Mouse (Mus musculus): ENCODE measurements around the gene Cys1.
A peak's percentile ranks its signal among the peaks of the same experiment; 100 is the strongest.

DNA sequence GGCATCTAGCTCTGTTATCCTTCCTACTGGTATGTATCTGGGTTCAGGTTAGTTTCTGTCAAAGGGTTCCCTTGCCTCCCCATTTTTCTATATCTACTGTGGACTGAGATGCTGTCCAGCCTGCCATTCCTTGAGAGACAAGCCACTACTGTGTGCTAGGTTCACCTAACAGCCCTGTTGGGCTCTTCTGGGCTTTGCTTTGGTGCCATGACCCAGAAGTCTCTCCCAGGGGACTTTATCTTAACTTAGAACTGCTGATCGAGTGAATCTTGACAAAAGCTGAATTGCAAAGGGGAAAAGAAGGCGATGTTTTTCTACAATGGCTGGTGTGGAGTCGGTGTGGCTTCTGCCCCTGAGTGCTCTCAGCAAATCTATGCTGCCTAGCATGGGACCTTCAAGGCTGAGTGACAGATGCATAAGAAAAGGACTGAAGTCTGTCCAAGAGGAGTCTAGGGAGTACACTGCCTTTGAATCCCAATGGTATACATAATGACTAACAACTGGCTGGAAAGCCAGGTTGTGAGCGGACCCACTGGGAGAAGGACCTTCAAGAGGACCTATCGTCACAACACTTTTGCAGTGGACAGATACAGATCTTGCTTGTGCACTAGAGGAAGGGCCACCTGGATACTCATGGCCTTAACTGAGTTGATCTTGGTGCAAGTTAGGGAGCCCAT is 33.1 kb upstream of the Cys1 start:
- TF ChIP-seq CTCF (IDR thresholded peaks at IDR 0.05; ENCODE audit: low read depth, low read length) (no peak), GATA1 (IDR thresholded peaks at IDR 0.05; ENCODE audit: borderline replicate concordance, low read length) (no peak), POLR2AphosphoS5 (IDR thresholded peaks at IDR 0.05; ENCODE audit: insufficient replicate concordance, low read depth, low read length) (peak; percentile 38; the same call in 1 of the 2 replicates)

All from G1E (cell line).